Mouse (Mus musculus) effector memory CD4-positive, alpha-beta T cell, adult 7 months (primary cell): Measurements from ENCODE around the gene Ptprn. TPM values are rescaled to one million over a fixed set of nuclear protein-coding genes. Genes with fewer than 3 reads are reported as not detected.

Source experiments
- polyA plus RNA-seq: library from polyadenylated mRNA; unstranded; fragments of 100-300 nt; shearing (Covaris generic); gene quantifications from one replicate; pipeline ENCODE4 v1.2.1, GENCODE M21; 2017

Gene Ptprn
- 0.13 TPM for polyA plus RNA-seq

GRCm38 (mm10) chr1:75264091-75264880 lies at the start of gene Ptprn:
Ptprn (minus strand) TSS chr1:75264502.

GRCm38 (mm10) chr1:75278228-75278627 lies 13.9 kb upstream of the Ptprn start, which contains the start of gene Resp18:
Resp18 (minus strand) TSS chr1:75278415.

GRCm38 (mm10) chr1:75236117-75237050 lies 27.9 kb downstream of the Ptprn start, which contains the start of gene Dnajb2:
Dnajb2 (plus strand) TSS chr1:75236406.

GRCm38 (mm10) chr1:75231664-75232152 lies 32.6 kb downstream of the Ptprn start, which contains the start of gene A630095N17Rik:
A630095N17Rik (minus strand) TSS chr1:75232102.

GRCm38 (mm10) chr1:75219531-75219930 lies 44.8 kb downstream of the Ptprn start, which contains the start of gene Tuba4a:
Tuba4a (minus strand) TSS chr1:75219865.

GRCm38 (mm10) chr1:75210136-75211087 lies 53.9 kb downstream of the Ptprn start, which contains the start of the genes Glb1l and Stk16:
Glb1l (minus strand) TSS chr1:75210813.
Stk16 (plus strand) TSS chr1:75210838.

Other genes with a start within 250 kb of the Ptprn start
- gene Nhej1, start 139.3 kb downstream of the Ptprn start, polyA plus RNA-seq, result 6.5 TPM
- 0.30 TPM for gene Slc23a3, start 130.6 kb downstream of the Ptprn start, polyA plus RNA-seq
- 159 TPM for gene Cnppd1, start 121.8 kb downstream of the Ptprn start, polyA plus RNA-seq
- gene Retreg2, start 121.7 kb downstream of the Ptprn start, polyA plus RNA-seq, result 86.1 TPM
- 76.0 TPM for gene Zfand2b, start 95.9 kb downstream of the Ptprn start, polyA plus RNA-seq
- 3.3 TPM for gene Abcb6, start 84.1 kb downstream of the Ptprn start, polyA plus RNA-seq
- 19.0 TPM for gene Ankzf1, start 72.4 kb downstream of the Ptprn start, polyA plus RNA-seq
- 17.3 TPM for gene Atg9a, start 72.3 kb downstream of the Ptprn start, polyA plus RNA-seq
- gene Glb1l, start 53.7 kb downstream of the Ptprn start, polyA plus RNA-seq, result 7.4 TPM
- 59.4 TPM for gene Stk16, start 53.7 kb downstream of the Ptprn start, polyA plus RNA-seq
- 208 TPM for gene Tuba4a, start 44.6 kb downstream of the Ptprn start, polyA plus RNA-seq
- gene A630095N17Rik, start 32.4 kb downstream of the Ptprn start, polyA plus RNA-seq, result not detected
- gene Dnajb2, start 28.1 kb downstream of the Ptprn start, polyA plus RNA-seq, result 109 TPM
- not detected for gene Resp18, start 13.9 kb upstream of the Ptprn start, polyA plus RNA-seq
- 42.9 TPM for gene Dnpep, start 53.5 kb upstream of the Ptprn start, polyA plus RNA-seq
- not detected for gene Des, start 95.8 kb upstream of the Ptprn start, polyA plus RNA-seq
- 0.59 TPM for gene Speg, start 110.8 kb upstream of the Ptprn start, polyA plus RNA-seq
- gene Gmppa, start 171.4 kb upstream of the Ptprn start, polyA plus RNA-seq, result 97.2 TPM
- gene Asic4, start 185.9 kb upstream of the Ptprn start, polyA plus RNA-seq, result not detected
- 31.4 TPM for gene Chpf, start 214.8 kb upstream of the Ptprn start, polyA plus RNA-seq
- 3.5 TPM for gene Tmem198, start 215.0 kb upstream of the Ptprn start, polyA plus RNA-seq
- gene Obsl1, start 241.9 kb upstream of the Ptprn start, polyA plus RNA-seq, result 1.9 TPM
- not detected for gene Inha, start 242.6 kb upstream of the Ptprn start, polyA plus RNA-seq